Mouse (Mus musculus) right cerebral cortex, postnatal 25 days (tissue): ENCODE measurements around the gene Tspan5.

Experiments used
- DNase-seq: peaks from one replicate; pipeline ENCODE4 v3.0.0; 2022

Tspan5 gene

GRCm38 (mm10) chr3:138852982-138853689 lies 111.1 kb downstream of the Tspan5 start:
- no peak for DNase-seq

DNA sequence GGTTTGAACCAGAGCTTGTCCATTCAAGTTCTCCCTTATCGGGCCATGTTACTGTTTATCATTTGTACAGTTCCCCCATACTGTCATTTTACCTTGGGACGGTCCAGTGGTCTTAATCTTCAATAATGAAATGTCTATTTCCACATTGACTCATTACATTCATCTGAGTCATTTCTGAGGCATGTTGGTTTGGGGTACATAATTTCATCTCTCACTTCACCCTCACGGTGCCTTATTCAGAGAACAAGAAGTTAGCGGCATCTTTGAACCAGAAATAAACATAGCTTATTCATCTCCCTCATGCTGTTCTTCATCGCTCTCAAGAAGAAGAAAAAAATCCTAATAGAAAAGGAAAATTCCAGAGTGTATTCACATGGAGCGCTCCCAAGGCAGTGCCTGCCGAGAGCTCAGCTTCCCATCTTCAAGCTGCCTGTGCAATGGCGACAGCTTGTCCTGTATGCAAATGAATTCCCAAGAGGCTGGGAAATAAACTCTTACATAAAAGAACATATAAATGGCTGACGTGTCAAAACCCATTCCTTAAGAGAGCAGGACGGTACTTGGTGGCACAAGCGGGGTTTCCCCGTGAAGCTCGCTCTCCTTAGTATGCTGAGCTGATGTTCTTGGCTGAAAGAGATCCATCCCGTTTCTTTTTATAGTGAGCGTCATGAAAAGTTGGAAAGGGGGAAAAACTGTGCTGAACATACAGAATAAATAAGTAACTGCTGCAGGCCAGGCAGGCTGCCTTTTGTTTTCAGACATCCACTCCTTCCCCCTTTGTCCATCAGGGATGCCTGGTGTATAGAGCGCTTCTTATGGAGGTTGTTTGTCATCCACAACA lies 112.2 kb downstream of the Tspan5 start:
- peak; percentile 51 for DNase-seq

DNA sequence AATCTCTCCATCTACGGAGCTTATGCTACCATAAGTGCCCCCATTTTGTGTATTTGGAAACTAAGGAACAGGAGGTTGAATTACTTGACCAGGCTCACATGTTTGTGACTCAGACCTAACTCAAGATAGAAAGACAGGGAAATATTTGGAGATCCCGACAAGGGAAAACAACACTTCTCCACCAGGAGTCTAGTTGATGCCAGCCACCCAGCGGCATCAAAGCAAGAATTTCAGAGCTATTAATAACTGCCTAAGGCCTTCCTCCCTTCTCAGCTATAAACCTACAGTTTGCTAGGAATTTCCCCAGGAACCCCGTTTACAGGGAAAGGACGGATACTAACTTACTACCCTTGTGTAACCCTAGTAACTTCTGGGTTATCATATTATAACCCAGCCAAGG lies 113.4 kb downstream of the Tspan5 start:
- DNase-seq = no peak

DNA sequence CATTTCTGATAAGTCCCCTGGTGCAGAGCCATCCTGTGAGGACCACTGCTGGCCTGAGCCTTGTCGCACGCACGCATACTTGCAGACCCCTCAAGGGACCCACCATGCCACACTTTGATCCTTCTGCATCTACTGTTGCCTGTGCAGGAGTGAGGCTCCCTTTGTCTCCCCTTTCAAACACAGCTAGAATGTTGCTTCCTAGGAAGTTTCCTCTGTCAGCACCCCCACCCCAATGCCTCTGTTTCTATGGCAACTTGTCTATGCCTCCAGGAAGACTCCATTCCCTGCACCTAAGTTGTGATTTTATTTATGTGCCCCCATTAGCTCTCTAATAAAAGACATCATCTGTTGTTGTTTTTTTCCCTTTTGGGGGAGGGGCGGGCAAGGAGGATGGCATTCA lies 115.0 kb downstream of the Tspan5 start:
- DNase-seq = no peak

DNA sequence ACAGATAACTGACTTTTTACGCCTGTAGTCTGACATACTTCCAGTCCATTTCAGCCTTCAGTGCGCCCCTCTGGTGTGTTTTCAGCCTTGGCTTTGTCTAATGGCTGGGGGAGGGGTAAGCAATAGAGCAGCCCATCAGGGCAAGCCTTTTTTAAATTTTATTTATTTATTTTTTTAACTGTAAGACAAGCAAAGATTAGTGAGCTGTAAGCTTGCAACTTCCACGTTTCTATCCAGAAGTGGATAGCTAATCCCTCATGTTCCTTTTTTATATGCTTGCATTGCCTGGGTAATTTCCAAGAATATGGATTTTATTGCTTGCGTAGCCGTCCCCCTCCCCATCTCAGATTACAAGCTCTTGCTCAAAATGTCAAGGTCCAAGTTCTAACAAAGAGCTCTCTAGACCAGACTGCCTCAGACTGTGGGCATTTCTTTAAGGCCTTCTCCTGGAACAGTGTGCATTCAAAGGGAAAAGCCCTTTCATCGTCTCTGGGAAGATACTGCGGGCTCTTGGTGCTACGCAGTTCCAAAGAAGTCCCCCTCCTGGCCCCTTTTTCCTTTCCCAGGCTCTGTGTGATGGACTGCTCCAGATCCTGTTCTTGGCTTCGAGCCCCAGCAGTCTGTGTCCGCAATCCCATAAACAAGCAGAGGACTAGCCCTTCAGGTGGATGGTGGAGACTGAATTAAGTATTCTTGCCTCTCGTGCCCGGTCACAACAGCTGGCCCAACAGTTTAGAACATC lies 116.0 kb downstream of the Tspan5 start:
- no peak for DNase-seq

DNA sequence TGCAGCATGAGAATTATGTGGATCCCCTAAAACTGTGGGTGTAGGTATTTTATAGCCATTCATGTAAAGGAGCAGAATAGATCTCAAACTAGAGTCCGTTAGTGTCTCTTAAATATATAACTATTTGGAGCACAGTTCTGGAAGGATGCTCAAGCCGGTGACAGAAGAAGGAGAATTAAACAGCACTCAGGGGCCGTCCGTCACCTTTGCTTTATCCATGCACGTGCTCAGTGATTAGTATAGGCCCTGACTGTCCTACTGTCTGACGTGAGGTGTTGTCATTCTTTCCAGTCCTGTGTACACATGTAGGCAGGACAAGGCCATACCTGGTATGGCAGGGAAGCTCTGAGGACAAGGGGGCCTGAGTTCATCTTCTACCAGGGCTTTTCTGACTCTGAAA lies 116.7 kb downstream of the Tspan5 start:
- no peak for DNase-seq

- no peak for DNase-seq
Measured at GRCm38 (mm10) chr3:138859166-138859565, 117.2 kb downstream of the Tspan5 start.

DNA sequence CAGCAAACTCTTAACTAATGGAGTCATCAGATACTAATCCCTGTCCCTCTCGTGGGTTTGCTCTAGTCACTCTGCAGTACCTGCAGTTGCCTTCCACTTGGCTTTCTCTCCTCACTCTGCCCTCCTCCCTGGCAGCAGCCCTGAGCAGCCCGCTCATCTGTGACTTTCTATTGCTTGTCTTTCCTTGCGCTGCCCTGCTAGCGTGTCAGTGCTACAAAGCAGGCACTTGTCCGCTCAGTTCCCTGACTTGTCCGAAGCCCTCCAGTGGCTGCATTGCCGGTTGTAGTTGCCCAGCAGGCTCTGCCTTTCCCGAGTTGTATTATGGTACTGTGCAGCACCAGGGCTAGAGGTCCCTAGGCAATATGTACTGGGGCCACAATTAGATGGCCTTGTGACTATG lies 117.7 kb downstream of the Tspan5 start:
- DNase-seq = no peak

- no peak for DNase-seq
Measured at GRCm38 (mm10) chr3:138860257-138860760, 118.3 kb downstream of the Tspan5 start.

DNA sequence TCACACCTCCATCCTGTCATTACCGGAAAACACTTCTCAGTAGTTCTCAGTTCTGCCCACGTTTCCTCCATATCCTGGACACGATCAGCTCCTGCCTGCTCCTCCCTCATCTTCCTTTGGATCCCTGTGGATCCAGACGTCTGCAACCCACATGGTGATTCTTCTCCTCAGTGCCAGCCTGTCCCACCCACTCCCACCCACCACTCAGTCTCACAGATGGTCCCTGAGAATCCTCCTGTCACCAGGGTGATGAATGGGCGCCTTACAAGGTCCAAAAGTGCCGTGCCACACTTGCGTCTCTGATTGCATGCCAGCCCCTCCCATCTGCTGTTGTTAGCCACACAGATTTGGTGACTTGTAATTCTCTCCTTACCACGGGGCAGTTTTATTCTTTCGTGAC lies 119.0 kb downstream of the Tspan5 start:
- DNase-seq = no peak

GRCm38 (mm10) chr3:138861589-138861988 lies 119.6 kb downstream of the Tspan5 start:
- DNase-seq = no peak

DNA sequence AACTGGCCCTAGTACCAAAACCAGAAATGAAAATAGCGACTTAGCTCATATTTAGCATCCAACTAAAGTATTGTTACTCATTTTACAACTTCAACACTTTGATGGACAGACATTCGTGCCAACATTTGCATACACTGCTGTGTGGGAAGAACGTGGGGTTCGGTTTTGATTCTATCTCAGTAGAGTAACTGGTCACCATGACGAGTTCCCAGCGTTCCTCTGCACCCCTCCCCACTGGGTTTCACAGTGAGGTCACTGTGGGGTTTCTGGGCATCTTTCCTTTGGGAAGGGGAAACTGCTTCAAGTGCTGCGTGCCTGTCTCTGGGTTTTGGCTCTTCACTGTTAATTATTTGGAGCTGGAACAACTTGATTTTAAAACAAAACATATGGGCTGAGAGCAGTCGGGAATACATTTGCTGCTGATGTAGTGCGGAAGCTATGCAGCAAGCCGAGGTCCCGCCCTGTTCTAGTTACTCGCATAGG lies 122.2 kb downstream of the Tspan5 start:
- DNase-seq = no peak

DNA sequence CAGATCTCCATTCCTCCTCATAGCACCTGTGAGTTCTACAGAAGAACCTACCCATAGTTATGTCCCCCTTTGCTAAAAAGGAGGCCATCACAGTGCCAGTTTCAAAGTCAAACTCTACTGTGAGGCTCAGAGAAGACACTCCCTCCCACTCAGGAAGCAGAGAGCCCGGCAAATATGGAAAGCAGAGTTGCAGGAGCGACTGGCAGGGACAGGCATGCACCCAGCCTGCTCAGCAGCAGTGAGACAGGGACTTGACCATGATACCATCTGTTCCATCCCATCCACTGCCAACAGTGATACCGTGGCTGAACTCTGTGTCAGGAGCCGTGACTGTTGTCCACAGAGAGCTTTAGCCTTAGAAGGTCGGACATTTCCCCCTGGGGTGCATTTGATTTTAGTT lies 123.3 kb downstream of the Tspan5 start:
- DNase-seq = no peak

DNA sequence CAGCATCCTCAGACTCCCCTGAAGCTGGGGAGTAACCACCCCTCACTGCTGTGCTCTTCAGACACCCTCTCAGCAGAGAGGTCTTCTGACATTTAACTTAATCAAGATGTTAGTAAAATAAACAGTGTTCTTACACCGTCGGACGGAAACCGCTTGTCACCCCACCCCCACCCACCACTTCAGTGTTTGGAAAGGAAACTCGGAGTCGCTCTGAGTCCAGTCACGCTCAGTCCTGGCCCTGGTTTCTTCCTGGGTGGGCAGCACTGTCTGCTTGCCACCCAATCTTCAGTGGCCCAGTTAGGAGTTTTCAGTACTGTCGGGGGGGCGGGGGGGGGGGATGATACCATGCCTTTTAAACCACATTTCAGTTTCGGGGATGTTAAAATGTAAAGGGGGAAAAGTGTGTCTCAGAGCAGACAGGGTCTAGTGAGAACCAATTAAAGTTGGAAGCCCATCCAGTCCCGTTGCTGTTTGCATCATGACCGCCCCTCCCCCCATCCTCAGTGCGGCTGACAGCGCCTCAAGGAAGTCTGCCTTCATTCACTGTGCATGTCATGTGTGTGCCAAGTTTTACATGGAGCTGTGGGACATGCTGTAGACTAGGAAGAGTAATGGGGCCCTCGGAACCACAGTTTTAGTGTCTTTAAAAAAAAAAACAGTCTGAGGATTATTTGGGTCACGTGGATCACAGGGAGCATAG lies 125.3 kb downstream of the Tspan5 start:
- DNase-seq = no peak

DNA sequence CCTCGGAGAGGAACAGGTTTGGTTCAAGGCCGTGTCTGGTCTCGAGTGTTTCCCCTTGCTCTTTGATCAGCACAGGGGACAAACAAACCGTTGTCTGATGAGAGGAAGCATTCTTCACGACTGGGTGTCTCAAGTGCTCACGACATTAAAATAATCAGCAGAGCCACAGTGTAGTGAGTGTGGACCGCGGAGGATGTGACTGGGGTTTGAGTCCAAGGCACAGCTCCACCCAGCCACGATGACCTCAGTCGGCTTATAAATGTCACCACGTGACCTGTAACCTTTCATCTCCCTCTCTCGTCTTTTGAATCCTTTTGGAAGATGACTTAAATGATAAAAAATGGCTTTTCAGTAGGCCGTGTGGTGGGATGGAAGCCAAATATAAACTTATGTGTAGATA lies 126.4 kb downstream of the Tspan5 start:
- no peak for DNase-seq

- no peak for DNase-seq
Measured at GRCm38 (mm10) chr3:138875282-138875681, 133.3 kb downstream of the Tspan5 start.

DNA sequence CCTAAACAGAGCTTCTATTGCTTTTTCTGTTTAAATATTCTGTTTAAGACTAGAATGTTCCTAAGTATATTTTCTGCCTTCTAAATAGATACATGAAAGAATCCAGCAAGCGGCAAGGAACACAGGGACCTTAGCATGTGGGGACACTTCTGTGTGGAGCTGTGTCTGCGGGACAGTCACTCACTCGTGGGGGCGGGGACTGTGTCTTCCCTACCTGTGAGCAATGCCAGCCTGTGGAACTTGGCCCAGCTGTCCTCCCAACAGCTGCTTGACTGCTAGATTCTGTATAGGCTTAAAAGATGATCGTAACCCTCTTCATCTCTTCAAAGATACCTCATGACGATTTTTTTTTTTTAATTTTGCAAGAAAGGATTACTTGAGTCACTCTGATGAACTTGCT lies 133.9 kb downstream of the Tspan5 start:
- no peak for DNase-seq

- no peak for DNase-seq
Measured at GRCm38 (mm10) chr3:138876418-138876817, 134.4 kb downstream of the Tspan5 start.

DNA sequence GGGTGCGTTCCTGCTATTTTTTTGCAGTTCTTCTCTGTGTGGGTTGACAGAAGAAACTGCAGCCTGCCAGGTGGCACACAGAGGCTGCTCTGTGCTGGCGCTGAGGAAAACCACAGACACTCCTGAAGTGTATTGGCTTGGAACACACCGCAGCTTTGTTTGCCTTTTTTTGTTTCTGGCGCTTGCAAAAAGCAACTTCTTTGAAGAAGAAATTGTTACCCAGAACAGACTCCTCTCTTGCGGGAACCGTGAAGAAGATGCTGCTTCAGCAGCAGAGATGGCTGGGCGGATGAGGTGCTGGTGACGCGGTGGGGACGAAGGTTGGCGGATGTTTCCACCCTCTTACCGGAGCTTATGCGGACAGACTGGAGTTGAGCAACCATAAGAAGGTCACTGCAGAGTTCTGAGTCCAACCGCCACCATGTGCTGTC lies 135.0 kb downstream of the Tspan5 start:
- peak; percentile 57 for DNase-seq

DNA sequence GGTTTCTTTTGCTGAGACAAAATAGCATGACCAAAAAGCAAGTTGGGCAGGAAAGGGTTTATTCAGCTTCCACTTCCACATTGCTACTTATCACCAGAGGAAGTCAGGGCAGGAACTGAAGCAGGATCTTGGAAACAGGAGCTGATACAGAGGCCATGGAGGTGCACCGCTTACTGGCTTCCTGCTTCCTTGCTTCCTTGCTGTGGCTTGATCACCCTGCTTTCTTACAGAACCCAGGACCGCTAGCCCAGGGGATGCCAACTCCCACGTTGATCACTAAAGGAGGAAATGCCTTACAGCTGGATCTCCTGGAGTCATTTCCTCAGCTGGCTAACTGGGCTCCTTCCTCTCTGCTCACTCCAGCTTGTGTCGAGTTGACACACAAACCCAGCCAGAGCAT lies 135.7 kb downstream of the Tspan5 start:
- no peak for DNase-seq

DNA sequence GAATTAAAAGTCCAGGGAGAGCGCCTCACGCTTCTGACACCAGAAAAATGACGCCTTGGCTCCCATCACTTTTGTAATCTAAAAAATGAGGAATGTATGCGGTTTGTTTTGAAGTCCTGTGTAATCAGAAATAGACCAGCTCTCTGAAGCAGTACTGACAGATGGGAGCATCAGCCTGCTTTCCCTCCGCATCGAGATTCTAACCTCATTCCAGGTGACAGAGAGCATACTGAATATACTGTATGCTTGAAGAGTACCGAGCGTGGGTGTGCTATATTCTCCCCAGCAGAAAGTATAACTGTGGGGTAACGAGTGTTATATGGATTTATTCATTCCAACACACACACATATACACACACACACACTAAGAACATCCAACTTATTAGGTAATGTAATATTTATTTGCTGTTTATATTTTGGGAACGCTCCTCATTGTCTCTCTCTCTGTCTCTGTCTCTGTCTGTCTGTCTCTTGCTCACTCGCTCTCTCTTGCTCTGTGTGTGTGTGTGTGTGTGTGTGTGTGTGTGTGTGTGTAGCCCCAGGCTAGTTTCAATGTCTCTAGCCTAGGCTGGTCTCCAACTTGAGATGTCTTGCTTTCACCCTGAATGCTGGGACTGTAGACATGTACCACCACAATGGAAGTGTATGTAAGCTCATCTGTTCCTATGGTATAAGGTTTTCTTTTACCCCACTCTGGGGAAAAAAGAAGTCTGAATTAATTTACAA lies 139.2 kb downstream of the Tspan5 start:
- no peak for DNase-seq
